Mouse (Mus musculus) embryo, embryonic 11.5 days (tissue): ENCODE measurements around the gene Cntn4.
"Not testable (repeated sequence)": the region's sequence is repeated elsewhere in the genome, so short reads cannot be mapped to it uniquely, and the experiment has no call there.

Experiments used
- DNase-seq: peaks from one replicate; pipeline ENCODE4 v3.0.0-alpha.2; 2012; ENCODE audit warnings: low read depth, low spot score

Cntn4 gene

DNA sequence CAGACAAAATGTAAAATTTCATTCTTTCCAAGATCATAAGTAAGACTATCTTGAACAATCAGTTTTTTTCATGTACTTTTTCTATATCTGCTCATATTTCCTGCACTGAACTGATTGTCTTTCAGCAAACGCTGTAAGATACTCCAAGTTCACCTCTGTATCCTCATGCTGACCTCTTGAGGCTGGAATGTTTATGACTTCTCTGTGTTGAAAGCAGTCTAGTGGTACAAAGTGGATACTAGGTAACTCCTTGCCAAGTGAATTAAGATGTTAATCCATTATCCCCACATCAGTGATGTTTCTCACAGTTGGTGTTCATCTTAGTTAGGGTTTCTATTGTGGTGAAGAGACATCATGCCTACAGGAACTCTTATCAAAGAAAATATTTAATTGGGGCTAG is 651.5 kb downstream of the Cntn4 start:
- DNase-seq = no peak

DNA sequence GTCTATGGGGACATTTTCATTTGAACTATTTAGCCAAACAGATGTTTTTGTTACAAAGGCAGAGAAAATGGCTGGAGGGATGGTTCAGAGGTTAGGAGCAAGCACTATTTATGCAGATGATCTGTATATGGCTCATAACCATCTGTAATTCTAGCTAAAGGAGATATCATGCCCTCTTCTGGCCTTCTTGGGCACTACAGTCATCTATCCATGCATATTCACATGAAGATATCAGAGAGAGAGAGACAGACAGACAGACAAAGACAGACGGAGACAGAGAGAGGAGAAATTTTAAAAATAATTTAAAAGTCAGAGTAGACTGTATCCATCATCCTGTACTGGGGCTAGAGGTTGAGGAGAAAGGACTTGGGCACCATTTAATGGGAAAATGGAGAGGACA is 652.2 kb downstream of the Cntn4 start:
- no peak for DNase-seq

DNA sequence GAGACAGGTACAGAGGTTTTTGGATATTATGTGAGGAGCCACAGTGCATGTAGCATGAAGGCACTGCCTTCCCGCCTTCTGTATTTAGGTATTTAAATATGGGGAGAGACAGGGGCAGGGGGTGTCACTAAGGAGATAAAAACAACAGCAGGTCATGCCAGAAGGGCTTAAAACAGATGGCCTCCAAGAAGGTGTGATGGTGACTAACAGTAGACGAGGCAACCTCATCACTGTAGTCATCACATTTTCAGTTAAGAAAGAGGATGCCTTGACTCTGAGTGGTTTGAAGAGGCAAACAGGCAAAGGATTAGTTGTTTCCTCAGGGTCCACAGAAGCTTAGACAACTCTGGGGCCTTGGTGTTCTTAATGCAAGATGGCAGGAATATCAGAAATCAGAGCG is 655.0 kb downstream of the Cntn4 start:
- no peak for DNase-seq

DNA sequence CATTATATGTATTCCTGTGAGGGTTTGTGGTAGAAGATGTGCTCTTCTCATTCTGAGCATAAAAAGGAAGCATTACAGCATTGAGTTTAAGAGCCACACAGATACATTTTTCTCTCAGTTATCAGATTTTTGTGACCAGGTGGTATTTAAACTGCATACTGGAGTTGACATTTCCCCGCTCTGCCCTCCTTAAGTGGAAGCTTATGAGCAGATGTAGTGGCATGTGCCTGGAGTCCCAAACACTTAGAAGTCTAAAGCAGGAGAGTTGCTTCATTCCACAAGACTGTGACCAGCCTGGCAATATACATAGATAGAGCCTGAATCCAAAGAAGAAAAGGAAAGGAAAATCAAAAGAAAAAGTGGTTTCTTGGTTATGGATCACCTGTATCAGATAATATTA is 655.5 kb downstream of the Cntn4 start:
- DNase-seq = no peak

DNA sequence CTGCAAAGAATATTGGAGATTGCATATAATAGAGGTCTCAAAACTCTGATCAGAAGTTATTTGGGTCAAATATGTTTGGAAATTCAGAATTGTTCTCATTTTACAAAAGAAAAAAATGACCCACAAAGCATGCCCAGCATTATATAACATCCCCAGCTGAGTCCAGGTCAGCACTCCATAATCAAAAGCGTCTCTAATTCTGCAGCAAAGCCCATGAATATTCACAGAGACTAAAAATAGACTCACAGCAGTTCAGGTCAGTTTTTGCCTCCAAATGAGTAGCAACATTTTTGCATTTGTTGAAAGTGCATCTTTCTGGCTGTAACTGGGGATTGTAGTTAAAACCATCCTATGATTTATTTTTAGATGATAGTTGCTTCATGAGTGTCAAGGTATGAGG is 657.6 kb downstream of the Cntn4 start:
- no peak for DNase-seq

DNA sequence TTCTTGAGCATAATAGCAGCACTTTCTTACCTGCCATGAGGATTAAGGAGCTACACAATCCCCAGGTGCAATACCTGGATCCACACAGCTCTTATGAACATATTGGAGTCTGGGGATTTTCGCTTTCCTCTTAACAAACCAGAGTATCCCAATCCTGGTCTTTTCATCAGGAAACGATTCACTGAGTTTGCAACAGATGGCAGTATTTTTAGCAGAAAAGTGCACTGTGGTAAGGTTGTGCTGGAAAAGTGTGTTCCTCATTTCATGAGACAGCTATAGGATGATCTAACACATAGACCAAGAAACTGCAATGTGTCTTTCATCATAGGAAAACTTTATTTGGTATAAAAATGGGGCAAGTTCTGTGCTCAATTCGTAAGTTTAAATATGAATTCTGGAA is 659.3 kb downstream of the Cntn4 start:
- DNase-seq = no peak

DNA sequence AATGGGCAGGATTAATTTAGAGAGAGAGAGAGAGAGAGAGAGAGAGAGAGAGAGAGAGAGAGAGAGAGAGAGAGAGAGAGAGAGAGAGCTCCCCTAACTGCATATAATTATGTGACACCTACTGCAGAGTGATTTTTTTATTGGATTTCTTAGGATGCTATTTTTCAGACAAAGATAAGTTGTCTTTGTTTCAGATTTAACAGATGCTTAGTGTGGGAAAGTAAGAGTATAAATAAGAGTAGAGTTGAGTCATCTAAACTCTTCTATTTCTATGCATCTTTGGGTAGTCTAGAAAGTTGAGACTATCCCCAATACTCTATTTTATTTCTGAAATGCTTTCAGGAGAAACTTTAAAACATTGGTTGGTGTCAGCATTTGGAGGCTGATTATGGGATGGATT is 660.4 kb downstream of the Cntn4 start:
- DNase-seq = no peak

DNA sequence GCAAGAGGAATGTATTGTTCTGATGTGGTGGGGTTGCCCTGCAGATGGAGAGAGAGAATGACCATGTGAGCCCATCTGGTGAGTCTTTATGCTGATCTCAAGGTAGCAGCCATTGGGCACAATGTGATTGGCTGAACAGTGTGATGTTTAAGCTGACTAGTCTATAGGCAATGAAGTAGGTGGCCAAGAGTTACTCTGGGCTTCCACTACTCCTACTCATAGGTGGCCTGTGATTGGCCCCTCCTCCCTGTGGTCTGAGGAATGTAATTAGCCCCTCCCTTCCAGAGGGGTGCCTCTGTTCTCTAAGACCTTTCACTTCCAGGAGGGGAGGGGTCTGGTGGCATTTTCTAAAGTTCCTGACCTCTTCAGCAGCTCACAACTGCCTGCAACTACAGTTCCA is 663.7 kb downstream of the Cntn4 start:
- DNase-seq = no peak

DNA sequence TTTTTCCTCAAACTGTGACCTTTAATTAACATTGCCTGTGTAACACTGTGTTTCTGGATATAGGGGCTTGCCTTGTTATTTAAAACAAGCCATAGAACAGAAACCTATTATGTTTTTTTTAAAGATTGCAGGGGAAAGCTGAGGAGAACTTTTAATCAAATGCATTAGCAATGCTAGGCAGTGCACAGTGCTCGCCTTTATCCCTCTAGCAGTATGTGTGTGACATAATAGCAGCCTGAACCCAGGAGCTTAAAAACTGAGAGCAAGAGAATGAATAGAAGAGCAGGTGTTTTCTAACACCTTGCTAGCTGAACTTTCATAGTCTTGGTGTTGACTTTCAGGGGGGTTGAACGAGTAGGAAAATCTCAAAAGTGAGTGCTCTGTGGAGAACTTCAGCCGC is 672.6 kb downstream of the Cntn4 start:
- no peak for DNase-seq

DNA sequence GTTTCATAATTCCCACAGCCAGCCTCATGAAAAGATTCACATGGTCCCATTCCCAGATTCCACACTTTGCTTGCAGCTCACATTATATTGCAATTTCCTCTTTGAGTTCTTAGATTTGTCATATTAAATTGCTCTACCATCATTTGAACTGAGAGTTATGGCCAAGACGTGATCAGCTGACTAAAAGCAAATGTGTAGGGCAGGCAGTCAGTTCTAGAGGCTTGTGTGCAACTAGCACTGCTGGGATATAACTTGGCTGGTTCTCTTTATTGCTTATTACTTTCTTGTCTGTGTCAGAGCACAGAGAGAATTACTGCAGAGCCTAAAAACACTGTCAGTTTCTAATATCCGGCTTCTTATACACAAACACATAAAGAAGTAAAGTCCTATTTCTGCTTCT is 673.9 kb downstream of the Cntn4 start:
- DNase-seq = no peak

DNA sequence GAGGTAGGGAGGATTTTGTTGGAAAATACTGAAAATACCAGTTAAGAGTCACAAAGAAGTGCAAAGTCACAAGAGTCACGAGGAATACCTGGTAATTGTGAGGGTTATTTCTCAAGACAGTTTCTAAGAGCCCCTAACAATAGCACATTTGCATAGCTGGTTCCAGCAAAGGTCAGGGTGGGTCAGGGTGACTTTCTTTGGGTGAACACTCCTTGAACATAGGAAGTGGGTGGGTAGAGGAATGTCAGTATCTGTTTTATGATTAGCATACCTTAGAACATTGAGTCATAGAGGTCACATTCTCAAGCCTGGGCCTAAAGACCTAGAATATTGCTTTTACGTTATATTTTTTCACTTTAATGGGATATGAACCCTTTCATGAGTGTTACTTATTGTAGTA is 681.3 kb downstream of the Cntn4 start:
- not testable (repeated sequence) for DNase-seq

DNA sequence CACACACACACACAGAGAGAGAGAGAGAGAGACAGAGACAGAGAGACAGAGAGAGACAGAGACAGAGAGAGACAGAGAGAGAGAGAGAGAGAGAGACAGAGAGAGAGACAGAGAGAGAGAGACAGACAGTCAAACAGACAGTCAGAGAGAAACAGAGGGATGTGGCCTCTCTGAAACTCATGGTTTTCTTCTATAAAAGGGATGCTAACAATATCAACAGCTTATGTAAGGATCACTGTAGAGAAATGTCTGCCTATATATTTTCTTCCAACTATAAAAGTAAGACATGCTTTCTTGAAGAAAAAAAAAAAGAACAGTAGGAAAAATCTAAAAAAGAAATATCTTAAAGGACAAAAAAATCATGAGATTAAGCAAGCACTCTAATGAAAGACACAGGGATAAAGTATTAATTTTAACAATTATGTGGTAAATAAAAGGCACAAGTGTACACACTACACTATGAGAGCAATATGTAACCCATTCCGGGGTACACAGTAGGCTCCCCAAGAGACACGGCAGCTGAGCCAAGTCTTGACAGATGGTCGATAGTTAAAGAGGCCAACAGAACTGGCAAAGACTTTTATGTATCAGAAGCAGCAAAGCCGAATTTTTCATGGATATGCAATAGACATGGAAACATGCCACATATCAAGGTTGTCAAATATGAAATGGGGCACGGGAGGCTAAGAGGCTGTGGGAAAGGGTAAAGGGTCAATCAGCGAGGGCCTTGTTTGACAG is 704.0 kb downstream of the Cntn4 start:
- no peak for DNase-seq

DNA sequence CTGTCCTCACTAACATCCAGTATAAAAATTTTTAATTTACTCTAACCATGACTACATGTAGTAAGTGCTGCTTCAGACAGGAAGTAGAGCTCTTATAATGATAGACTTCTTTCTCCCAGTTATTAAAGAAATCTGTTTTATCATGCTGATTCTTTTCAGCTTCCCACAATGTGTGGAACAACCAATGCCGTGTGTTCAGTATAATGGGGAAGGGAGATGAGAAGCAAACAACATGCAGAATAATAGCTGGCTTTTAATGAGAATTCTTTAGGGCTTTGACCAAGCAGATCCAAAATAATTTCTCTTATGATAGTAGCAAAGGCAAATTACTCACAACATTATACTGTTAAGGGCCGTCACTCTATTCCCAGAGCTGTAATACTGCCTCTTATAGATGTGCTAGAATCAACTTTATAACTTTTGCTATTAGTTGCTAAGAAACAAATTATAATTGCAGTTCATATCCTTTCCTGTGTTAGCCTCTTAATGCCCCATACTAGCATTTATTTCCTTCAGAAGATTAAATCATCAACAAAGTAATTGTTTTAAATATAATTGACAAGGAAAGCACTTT is 710.5 kb downstream of the Cntn4 start:
- DNase-seq = no peak

DNA sequence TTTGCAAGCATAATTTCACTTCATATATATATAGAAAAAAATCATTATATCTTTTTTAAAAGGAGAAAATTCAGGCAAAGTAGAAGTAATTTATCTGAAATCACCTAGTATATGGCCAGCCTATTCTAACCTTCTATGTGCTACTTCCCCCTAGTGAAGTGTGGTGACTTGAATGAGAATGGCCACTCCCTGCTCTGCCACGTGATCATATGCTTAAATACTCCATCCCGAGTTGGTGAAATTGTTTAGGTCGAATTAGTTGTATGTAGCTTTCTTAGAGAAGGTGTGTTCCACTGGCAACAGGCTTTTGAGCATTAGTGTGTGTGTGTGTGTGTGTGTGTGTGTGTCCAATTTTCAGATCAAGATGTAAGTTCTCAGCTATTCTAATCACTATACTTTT is 730.6 kb downstream of the Cntn4 start:
- no peak for DNase-seq

DNA sequence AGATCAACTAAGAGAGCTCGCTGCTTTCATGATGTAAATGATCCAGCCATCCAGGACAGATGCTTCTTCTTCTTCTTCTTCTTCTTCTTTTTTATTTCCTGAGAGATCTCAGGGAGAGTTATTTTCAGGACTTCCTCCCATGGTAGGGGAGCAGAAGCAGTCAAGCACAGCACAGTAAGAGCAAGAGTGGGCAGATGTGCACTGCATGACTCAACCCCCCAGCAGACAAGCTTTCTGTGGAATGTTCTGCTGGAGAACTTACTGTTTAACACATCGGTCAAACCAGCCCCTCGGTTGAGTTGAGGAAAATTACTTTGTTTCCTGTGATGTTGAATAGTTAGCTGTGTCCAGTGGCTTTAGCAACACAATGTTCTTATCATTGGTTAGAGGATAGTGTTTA is 731.2 kb downstream of the Cntn4 start:
- DNase-seq = no peak

DNA sequence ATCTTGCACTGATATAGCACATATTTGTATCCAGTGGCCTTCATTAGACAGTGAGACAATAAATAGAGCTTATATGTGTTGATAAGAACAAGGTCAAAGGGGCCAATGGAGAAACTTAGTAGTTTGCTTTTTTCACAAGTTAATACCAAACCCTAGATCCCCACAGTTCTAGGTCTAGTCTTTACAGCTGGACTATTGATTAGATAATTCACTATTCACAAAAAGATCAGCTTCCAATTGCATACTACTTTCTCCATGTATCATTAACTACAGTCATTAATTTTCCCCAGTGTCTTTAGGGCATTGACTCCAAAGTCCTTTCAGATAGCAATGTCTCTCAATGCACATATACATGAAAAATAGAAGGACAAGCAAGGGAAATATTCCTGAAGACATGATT is 745.5 kb downstream of the Cntn4 start:
- DNase-seq = no peak

DNA sequence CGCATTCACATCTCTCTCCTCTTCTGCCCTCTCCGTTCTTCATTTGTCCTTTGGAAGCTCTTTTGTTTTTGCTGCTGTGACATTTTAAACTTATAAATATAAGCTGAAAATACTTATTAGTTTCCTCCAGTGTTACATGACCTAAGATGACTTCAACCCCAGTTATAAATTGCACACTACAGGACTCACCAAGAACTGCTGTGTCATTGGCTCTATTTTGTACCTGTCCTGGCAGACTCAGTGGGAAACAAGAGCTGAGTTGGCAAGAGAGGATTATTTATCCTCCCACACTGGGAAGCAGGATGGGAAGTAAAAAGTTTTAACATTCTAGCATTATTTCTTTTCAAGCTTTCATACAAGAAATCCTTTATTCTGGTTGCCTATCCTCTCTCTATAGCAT is 746.0 kb downstream of the Cntn4 start:
- DNase-seq = no peak

DNA sequence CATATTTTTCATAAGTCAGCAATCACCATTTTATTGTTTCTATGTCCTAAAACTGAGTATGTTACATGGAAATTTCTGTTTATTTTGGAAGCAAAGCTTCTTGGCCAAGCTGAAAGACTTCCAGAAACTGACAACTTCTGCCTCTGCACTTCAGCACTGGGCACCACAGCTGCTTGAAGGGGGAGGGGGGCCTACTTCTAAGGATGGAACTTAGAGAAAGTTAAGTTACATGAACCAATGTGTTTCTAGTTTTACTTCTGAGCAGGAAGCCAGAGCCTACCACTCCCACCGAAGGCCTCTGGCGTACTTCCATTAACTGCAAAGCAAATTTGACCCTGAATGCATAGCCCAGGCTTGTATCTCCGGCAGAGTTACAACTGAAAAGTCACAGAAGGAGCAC is 749.2 kb downstream of the Cntn4 start:
- no peak for DNase-seq

DNA sequence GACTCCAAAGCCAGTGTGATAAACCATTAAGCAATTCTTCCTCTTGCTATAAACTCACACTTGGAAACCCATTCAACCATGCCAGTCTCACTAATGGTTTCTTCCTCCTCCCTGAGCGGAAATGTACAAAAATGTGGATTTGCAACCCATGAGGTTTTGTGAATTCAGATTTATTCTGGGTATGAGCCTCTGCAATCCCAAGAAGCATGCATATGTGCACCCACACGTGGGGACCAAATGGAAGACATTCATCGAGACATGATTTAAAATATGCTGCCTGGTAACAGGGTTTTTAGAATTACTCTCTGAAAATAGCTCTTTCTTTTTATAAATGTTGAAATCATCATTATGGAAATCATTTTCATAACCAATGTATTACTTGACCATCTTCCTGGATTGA is 754.0 kb downstream of the Cntn4 start:
- no peak for DNase-seq

DNA sequence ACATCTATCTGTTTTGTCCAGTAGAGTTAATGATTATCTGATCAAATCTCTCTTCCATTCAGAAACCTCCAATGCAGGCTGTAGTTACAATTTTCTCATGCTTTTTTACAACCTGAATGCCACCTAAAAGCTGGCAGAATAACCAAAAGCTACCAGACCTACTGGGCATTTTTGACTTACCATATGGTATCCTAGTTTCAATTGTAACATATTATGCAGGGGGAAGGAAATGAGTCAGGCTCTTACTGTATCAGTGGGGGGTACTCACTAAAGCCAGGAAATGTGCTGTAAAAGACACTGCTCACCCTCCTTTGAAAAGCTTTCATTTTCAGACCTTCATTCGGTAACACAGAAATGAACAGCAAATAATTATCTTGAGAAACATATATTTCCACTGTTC is 763.3 kb downstream of the Cntn4 start:
- DNase-seq = no peak

DNA sequence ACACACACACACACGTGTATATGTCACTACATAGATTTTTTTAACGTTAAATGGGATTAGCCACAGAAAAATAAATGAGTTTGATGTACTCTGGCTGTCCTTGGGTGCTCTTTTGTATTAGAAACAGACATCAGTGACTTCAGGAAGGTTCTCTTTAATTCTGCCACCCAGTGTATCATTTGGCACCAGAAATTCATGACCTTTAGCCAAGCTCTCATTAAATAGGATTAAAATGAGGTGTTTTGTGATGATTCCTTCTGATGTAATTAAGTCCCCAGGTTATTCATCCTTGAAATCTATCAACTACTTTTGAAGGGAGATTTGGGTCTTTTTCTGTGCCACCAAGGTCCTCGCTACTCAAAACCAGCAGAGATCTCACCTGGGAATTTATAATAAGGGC is 763.8 kb downstream of the Cntn4 start:
- no peak for DNase-seq

DNA sequence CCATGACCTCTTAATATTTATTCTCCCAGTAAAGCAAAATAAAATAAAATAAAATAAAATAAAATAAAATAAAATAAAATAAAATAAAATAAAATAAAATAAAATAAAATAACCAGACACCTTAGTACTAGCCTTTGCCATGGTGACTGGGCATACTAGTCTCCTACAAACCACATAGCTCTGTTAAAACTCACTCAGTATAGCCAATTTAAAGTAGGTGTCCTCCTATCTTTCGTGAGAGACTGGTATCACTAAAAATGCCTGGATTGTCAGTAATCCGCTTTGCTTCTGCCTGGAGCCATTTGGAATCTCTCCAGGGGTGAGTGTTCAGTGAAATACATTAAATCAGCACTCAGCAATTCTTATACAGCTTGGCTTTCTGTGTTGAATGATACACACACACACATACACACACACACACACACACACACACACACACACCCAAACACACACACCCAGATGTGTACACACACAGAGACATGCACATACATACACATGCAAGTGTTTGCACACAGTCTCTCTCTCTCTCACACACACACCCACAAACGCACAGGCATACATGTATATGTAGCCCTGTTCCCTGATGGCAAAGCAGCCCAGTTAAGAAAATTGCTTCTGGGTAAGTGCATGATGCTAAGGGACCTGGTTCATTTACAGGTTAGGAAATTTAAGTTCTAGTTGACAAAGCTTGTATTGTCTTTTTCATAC is 776.8 kb downstream of the Cntn4 start:
- DNase-seq = no peak

DNA sequence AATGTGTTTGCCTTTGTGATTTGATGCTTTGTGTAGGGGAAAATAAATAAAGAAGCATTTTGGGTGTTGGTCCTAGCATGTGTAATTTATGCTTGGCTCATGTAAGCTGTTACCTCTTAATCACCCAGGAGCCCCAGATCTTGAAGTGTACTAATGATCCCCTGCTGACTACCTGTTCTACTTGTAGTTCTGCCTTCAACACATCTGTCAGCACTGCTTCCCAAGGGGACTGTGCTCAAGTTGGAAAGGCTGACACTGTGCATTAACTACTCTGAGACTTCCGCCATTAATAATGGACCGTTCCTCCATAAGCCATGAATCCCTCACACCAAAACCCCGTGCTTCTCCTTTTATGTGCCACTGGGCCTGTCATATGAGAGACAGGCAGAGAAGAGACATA is 778.2 kb downstream of the Cntn4 start:
- peak; percentile 3 for DNase-seq
